In genomic region chrX:36795424-36796162, GRCm38 (mm10) we compare ENCODE assay signal across 8 mouse cellular contexts. TPM values are rescaled to one million over a fixed set of nuclear protein-coding genes. Genes with fewer than 3 reads are reported as not detected.
A peak's percentile ranks its signal among the peaks of the same experiment; 100 is the strongest.
DNase-seq lines count a peak whose midpoint lies in the region; ATAC-seq lines count a peak whose summit lies in the region.

Gene Slc25a5 (plus strand): TSS chrX:36795651.

- H3K27ac ChIP-seq in hindbrain, embryonic 14.5 days = peak within 1 kb of the TSS; percentile 91

- peak within 1 kb of the TSS; percentile 54 for H3K4me2 ChIP-seq in hindbrain, embryonic 14.5 days (replicated peaks)

- H3K27me3 ChIP-seq in hindbrain, embryonic 14.5 days (ENCODE audit: control insufficient read depth, insufficient read depth, low read length) = no peaks in the 10 kb centered on the region

- peak; percentile 94 for ATAC-seq in hindbrain, embryonic 14.5 days (ENCODE audit: low FRiP score)

- WGBS in hindbrain, embryonic 14.5 days = 15% methylated on average over 41 of the region's 41 CpGs

- DNase-seq in R1 (ENCODE audit: low read depth, low spot score) = peak; percentile 85
- DNase-seq in cerebellum, postnatal 25 days = peak; percentile 85 to 91
- peak; percentile 73 to 77 for DNase-seq in frontal cortex, postnatal 36 days (ENCODE audit: low spot score in 2 of 2)
- DNase-seq in hindbrain, embryonic 14.5 days (ENCODE audit: low spot score) = peak; percentile 76
- peak; percentile 75 to 80 for DNase-seq in layer of hippocampus, postnatal 36 days
- DNase-seq in lung, postnatal 25 days (ENCODE audit: low spot score) = peak; percentile 89
- DNase-seq in retina, adult 2 months (ENCODE audit: low read depth, low spot score) = peak; percentile 68
- DNase-seq in thymus, postnatal 36 days = peak; percentile 82 to 91

- peaks cover 18% of the 10 kb centered on the region for H3K36me3 ChIP-seq in hindbrain, embryonic 14.5 days (replicated peaks; ENCODE audit: control insufficient read depth, insufficient read depth)

- peak within 1 kb of the TSS; percentile 79 for H3K9ac ChIP-seq in hindbrain, embryonic 14.5 days

- H3K9me3 ChIP-seq in hindbrain, embryonic 14.5 days (ENCODE audit: control insufficient read depth, low read length) = no peaks in the 10 kb centered on the region

- peak within 1 kb of the TSS; percentile 63 for H3K4me3 ChIP-seq in hindbrain, embryonic 14.5 days (replicated peaks; ENCODE audit: low read length)

- 0 out of 2 replicates have a peak, but pooled peaks cover 2% of the 10 kb centered on the region for H3K4me1 ChIP-seq in hindbrain, embryonic 14.5 days (replicated peaks; ENCODE audit: control insufficient read depth, insufficient read depth, low read length)

RNA-seq across cellular contexts. Expression of gene Slc25a5, which starts in this region (rescaled TPM):
- polyA plus RNA-seq in hindbrain, embryonic 14.5 days (2014; fragmentation: Nextera tagmentation; extraction: Ambion mirVana) = 568 TPM in 2 replicates
- total RNA-seq in layer of hippocampus, postnatal 36 days (2021) = 100 to 1,000 TPM; 336 to 357 TPM

Comparison
In these comparisons a context has a peak if more than half of its experiments do, and no peak if none do; other contexts are left out.
1. Peak in every context shown above with its lines: DNase-seq, ATAC-seq, H3K4me3 ChIP-seq and H3K27ac ChIP-seq.